Mouse (Mus musculus): ENCODE results near the gene Slc4a1ap. TPM values are rescaled to one million over a fixed set of nuclear protein-coding genes. Genes with fewer than 3 reads are reported as not detected.
A peak's percentile ranks its signal among the peaks of the same experiment; 100 is the strongest.

Slc4a1ap gene
- polyA plus RNA-seq, 1 experiment: not detected

DNA sequence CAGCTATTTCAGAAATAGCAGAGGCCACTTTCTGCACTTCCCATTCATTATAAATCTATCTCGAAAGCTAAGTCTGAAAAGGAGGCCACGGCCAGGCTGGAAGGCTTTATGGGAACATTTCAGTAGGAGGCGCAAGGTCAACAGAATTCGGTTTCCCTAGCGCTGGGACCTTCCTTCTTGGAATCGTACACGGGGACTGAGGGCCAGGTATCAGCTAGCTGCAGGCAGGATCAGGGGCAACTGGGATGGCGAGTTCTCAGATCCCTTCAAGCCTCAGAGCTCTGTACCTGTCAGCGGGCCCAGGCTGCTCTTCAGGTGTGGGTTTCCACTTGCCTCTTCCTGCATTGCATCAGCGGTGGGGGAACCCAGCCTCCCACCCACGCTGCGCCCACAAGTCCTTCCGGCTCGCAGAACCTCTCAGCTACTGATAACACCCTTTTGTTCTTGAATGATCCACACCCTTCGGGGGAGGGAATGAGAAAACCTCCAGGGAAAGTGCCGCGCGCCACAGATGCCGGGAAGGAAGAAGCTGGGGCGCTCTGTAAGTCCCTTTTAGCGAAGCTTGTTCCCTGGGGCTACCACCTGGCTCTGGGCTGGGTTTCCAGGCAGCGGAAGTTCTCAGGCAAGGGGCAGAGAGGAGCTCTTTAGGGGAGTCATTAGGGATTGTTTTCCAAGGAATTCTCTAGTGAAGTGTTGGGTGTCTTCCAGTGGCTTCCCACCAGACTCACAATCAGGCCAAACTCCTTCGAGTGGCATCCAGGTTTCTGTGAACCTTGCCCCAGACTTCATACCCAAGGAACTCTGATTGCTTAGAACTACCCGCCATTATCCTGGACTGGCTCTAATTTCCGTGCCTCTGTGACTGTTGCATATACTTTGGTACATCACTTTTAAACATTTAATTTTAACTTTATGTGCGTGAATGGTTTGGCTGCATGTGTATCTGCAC lies 70.0 kb downstream of the Slc4a1ap start, which contains the start of gene Mrpl33:
Mrpl33 (plus strand) TSS at position 455 of the 949 bp plus-strand sequence.
- TF ChIP-seq CTCF (IDR thresholded peaks at IDR 0.05; ENCODE audit: insufficient read depth, low read depth, low read length): no peak
- no peak for TF ChIP-seq POLR2A (IDR thresholded peaks at IDR 0.05; ENCODE audit: insufficient read depth, low read depth, low read length)
- Histone ChIP-seq H3K27ac (ENCODE audit: insufficient read depth, low read depth, low read length) (peak within 1 kb of the TSS; percentile 83), H3K4me1 (ENCODE audit: control insufficient read depth, insufficient read depth, low read length) (peaks cover 13% of the 10 kb centered on the region), H3K4me3 (ENCODE audit: insufficient read depth, low read depth, low read length) (peak within 1 kb of the TSS; percentile 33)
- 10% methylated on average over 26 of the region's 26 CpGs for WGBS

DNA sequence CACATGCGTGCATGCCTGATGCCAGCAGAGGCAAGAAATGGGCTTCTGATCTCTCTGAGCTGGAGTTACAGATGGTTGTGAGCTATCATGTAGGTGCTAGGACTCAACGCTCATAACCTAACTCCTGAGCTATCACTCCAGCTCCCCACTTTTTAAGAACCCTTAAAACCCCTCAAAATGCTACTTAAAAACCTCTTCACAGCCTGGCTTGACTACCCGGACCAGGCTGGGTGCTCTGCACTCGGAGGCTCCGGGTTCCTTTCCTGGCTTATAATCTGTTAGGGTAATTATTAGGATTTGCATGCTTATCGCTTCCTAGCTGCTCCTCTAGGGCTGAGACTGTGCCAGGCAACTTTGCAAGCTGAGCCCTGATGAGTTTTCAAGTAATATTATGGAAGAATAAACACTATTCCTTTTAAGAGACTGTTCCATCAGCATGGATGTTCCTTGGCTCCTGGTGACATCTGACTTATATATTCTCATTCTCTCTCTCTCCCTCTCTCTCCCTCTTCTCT lies 70.7 kb downstream of the Slc4a1ap start:
- Histone ChIP-seq H3K4me3 (ENCODE audit: insufficient read depth, low read depth, low read length) (no peak overlapping the region), H3K4me1 (ENCODE audit: control insufficient read depth, insufficient read depth, low read length) (peaks cover 16% of the 10 kb centered on the region), H3K27ac (ENCODE audit: insufficient read depth, low read depth, low read length) (peak overlapping the region; percentile 83; the same call in 1 of the 2 replicates)
- WGBS: 46% methylated on average over 6 of the region's 6 CpGs
- TF ChIP-seq CTCF (IDR thresholded peaks at IDR 0.05; ENCODE audit: insufficient read depth, low read depth, low read length): no peak
- no peak for TF ChIP-seq POLR2A (IDR thresholded peaks at IDR 0.05; ENCODE audit: insufficient read depth, low read depth, low read length)

DNA sequence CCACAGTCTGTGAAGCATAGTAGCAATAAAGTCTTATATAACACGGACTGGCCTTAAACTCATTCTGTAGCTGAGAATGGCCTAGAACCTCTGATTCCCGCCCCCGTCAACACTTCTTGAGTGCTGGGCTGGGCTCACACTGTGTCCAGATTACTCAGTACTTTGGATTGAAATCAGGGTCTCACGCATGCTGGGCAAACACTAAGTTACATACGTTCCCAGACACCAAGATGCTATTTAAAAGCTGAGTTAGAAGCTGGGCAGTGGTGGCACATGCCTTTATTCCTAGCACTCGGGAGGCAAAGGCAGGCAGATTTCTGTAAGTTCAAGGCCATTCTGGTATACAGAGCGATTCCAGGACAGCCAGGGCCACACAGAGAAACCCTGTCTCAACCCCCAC lies 71.3 kb downstream of the Slc4a1ap start:
- WGBS: 84% methylated on average over 7 of the region's 7 CpGs
- TF ChIP-seq POLR2A (IDR thresholded peaks at IDR 0.05; ENCODE audit: insufficient read depth, low read depth, low read length) (no peak), CTCF (IDR thresholded peaks at IDR 0.05; ENCODE audit: insufficient read depth, low read depth, low read length) (no peak)
- peak overlapping the region; percentile 61; the same call in 1 of the 2 replicates for H3K27ac ChIP-seq (ENCODE audit: insufficient read depth, low read depth, low read length)
- peaks cover 17% of the 10 kb centered on the region for H3K4me1 ChIP-seq (ENCODE audit: control insufficient read depth, insufficient read depth, low read length)
- no peak overlapping the region for H3K4me3 ChIP-seq (ENCODE audit: insufficient read depth, low read depth, low read length)

DNA sequence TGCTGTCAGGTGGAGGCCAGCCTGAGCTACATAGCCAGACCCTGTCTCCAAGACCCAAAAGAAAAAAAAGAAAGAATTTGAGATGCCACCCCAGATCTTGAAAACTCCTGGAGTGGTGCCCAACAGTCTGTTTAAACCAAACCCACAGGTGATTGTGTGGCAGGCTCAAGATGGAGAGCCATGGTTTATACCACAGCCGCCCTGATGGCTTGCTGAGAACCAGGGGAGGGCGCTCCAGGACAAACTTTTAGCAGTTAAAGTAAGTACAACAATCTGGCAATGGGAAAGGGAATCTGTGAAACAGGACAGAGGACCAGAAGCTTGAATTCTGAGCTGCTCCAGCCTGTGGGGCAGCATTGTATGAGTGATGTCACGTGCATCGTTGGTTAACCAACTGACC lies 71.8 kb downstream of the Slc4a1ap start:
- no peak overlapping the region for H3K4me3 ChIP-seq (ENCODE audit: insufficient read depth, low read depth, low read length)
- TF ChIP-seq CTCF (IDR thresholded peaks at IDR 0.05; ENCODE audit: insufficient read depth, low read depth, low read length) (no peak; the same call in 1 of the 2 replicates), POLR2A (IDR thresholded peaks at IDR 0.05; ENCODE audit: insufficient read depth, low read depth, low read length) (no peak)
- no peak overlapping the region for H3K27ac ChIP-seq (ENCODE audit: insufficient read depth, low read depth, low read length)
- peaks cover 17% of the 10 kb centered on the region for H3K4me1 ChIP-seq (ENCODE audit: control insufficient read depth, insufficient read depth, low read length)
- 72% methylated on average over 4 of the region's 4 CpGs for WGBS

DNA sequence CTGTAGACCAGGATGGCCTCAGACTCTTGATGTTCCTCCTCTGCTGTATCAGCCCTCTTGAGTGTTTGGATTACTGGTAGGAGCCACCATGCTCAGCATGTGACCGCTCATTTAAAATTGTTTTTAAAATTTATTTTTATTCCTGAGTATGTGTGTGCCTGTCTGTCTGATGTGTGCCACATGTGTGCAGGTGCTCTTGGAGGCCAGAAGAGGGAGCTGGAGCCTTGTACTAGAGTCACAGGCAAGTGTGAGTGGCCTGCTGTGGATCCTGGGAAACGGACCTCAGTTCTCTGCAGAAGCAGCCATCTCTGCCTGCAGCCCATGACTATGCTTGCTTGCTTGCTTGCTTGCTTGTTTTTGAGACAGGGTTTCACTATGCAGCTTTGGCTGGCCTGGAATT lies 72.4 kb downstream of the Slc4a1ap start:
- WGBS: 83% methylated on average over 2 of the region's 2 CpGs
- Histone ChIP-seq H3K4me3 (ENCODE audit: insufficient read depth, low read depth, low read length) (no peak overlapping the region), H3K27ac (ENCODE audit: insufficient read depth, low read depth, low read length) (no peak overlapping the region), H3K4me1 (ENCODE audit: control insufficient read depth, insufficient read depth, low read length) (peaks cover 17% of the 10 kb centered on the region)
- TF ChIP-seq CTCF (IDR thresholded peaks at IDR 0.05; ENCODE audit: insufficient read depth, low read depth, low read length) (no peak), POLR2A (IDR thresholded peaks at IDR 0.05; ENCODE audit: insufficient read depth, low read depth, low read length) (no peak)

DNA sequence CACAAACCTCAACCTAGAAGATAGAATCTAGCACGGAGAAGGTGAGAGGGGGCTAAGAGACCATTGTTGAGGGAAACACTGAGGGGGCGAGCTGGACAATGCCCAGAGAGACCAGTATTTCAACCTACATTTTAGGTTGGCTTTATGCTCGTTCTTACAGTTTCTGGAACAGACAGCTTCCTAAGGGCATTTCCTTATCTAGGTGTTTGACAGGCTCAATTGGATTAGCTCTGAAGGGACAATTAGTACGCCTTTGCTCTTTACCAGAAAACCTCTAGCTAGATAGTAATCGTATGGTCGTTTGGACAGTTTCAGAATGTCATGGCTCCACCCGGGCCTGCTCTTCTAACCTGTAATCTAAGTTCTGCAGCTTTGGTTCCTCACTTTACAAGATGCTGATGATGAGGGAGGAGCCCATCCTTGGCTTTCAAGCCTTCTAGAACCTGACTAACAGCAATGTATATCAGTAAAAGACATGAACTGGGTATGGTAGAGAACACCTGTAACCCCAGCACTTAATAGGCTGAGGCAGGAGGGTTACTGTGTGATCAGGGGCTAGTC lies 74.4 kb downstream of the Slc4a1ap start:
- no peak overlapping the region for H3K4me3 ChIP-seq (ENCODE audit: insufficient read depth, low read depth, low read length)
- H3K4me1 ChIP-seq (ENCODE audit: control insufficient read depth, insufficient read depth, low read length): peaks cover 13% of the 10 kb centered on the region
- H3K27ac ChIP-seq (ENCODE audit: insufficient read depth, low read depth, low read length): no peak overlapping the region
- TF ChIP-seq CTCF (IDR thresholded peaks at IDR 0.05; ENCODE audit: insufficient read depth, low read depth, low read length): no peak
- no peak for TF ChIP-seq POLR2A (IDR thresholded peaks at IDR 0.05; ENCODE audit: insufficient read depth, low read depth, low read length)
- WGBS: 91% methylated on average over 7 of the region's 7 CpGs

DNA sequence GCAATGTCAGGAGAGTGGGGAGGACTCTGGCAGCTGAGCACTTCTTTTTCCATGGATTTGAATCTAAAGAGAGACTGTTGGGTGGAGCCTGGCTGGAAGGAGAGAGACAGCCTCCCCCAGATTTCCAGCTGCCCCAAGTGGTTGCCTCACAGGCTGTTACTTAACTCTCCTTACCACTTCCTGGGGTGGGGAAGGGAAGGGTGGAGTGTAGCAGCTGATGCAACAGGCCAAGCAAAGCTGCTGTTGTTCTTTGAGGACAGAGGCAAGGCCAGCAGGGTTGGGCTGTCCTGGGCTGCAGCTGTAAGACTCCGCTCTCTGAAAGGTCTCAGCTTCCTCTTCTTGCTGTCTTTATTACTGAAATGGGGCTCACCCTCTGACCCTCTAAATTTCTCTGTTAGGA lies 75.6 kb downstream of the Slc4a1ap start:
- WGBS: 88% methylated on average over 1 of the region's 1 CpGs
- Histone ChIP-seq H3K4me1 (ENCODE audit: control insufficient read depth, insufficient read depth, low read length) (peaks cover 5% of the 10 kb centered on the region), H3K4me3 (ENCODE audit: insufficient read depth, low read depth, low read length) (no peak overlapping the region), H3K27ac (ENCODE audit: insufficient read depth, low read depth, low read length) (peak overlapping the region; percentile 16; the same call in 1 of the 2 replicates)
- no peak for TF ChIP-seq POLR2A (IDR thresholded peaks at IDR 0.05; ENCODE audit: insufficient read depth, low read depth, low read length)
- no peak for TF ChIP-seq CTCF (IDR thresholded peaks at IDR 0.05; ENCODE audit: insufficient read depth, low read depth, low read length)

DNA sequence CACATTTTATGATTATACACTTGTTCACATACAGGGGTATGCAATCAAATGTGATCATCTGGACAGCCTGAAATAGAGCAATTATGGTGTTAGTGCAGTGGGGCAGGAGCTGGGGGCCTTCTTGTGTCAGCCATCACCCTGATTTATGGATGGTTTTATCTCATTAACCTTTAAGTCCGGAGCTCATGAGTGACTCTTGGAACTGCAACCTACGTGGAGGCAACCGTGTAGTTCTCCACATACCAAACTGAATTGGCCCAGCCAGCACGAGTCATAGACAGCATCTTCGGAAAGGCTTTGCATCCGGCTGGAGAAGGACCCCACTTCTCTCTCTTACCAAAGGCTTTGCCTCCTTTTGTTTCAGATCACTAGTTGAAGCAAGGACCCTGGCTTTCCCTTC lies 77.0 kb downstream of the Slc4a1ap start:
- WGBS: 84% methylated on average over 6 of the region's 6 CpGs
- peaks cover 5% of the 10 kb centered on the region for H3K4me1 ChIP-seq (ENCODE audit: control insufficient read depth, insufficient read depth, low read length)
- no peak overlapping the region for H3K4me3 ChIP-seq (ENCODE audit: insufficient read depth, low read depth, low read length)
- H3K27ac ChIP-seq (ENCODE audit: insufficient read depth, low read depth, low read length): no peak overlapping the region
- no peak for TF ChIP-seq CTCF (IDR thresholded peaks at IDR 0.05; ENCODE audit: insufficient read depth, low read depth, low read length)
- no peak for TF ChIP-seq POLR2A (IDR thresholded peaks at IDR 0.05; ENCODE audit: insufficient read depth, low read depth, low read length)

DNA sequence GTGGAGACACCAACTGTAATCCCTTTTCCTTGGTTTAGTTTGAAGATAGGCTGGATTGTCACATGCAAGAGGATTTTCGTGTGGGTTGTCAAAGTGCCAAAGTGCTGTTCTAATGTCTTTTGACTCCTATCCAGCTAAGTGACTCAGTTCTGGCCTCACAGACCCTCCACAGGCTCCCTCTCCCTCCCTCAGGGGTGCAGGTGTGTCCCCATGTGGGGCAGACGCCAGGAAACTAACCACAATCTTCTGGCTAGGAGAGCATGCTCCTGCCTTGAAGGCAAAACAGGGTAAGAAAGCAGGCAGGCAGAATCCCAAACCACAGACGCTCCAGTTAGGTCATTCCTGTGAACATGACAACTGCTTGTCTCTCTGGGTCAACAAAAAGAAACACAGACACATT lies 79.4 kb downstream of the Slc4a1ap start:
- 57% methylated on average over 3 of the region's 3 CpGs for WGBS
- Histone ChIP-seq H3K4me3 (ENCODE audit: insufficient read depth, low read depth, low read length) (no peak overlapping the region), H3K4me1 (ENCODE audit: control insufficient read depth, insufficient read depth, low read length) (peaks cover 5% of the 10 kb centered on the region), H3K27ac (ENCODE audit: insufficient read depth, low read depth, low read length) (no peak overlapping the region)
- TF ChIP-seq CTCF (IDR thresholded peaks at IDR 0.05; ENCODE audit: insufficient read depth, low read depth, low read length): no peak
- no peak for TF ChIP-seq POLR2A (IDR thresholded peaks at IDR 0.05; ENCODE audit: insufficient read depth, low read depth, low read length)

Other genes starting within 250 kb of the Slc4a1ap start
- gene Ift172, start 235.9 kb upstream of the Slc4a1ap start, polyA plus RNA-seq (2012; ENCODE audit: insufficient read depth, insufficient read length, low replicate concordance, missing spikeins): not detected in 2 replicates
- gene Fndc4, start 230.9 kb upstream of the Slc4a1ap start, polyA plus RNA-seq (2012; ENCODE audit: insufficient read depth, insufficient read length, low replicate concordance, missing spikeins): not detected in 2 replicates
- gene Gckr, start 229.6 kb upstream of the Slc4a1ap start, polyA plus RNA-seq (2012; ENCODE audit: insufficient read depth, insufficient read length, low replicate concordance, missing spikeins): not detected in 2 replicates
- not detected in 2 replicates for gene Zfp512, start 74.6 kb upstream of the Slc4a1ap start, polyA plus RNA-seq (2012; ENCODE audit: insufficient read depth, insufficient read length, low replicate concordance, missing spikeins)
- gene 4930548H24Rik, start 41.3 kb upstream of the Slc4a1ap start, polyA plus RNA-seq (2012; ENCODE audit: insufficient read depth, insufficient read length, low replicate concordance, missing spikeins): not detected in 2 replicates
- not detected in 2 replicates for gene Gpn1, start 32.3 kb upstream of the Slc4a1ap start, polyA plus RNA-seq (2012; ENCODE audit: insufficient read depth, insufficient read length, low replicate concordance, missing spikeins)
- not detected in 2 replicates for gene Supt7l, start 812 bp downstream of the Slc4a1ap start, polyA plus RNA-seq (2012; ENCODE audit: insufficient read depth, insufficient read length, low replicate concordance, missing spikeins)
- not detected in 2 replicates for gene Mrpl33, start 69.9 kb downstream of the Slc4a1ap start, polyA plus RNA-seq (2012; ENCODE audit: insufficient read depth, insufficient read length, low replicate concordance, missing spikeins)
- gene Rbks, start 170.6 kb downstream of the Slc4a1ap start, polyA plus RNA-seq (2012; ENCODE audit: insufficient read depth, insufficient read length, low replicate concordance, missing spikeins): not detected in 2 replicates
- not detected in 2 replicates for gene Babam2, start 170.7 kb downstream of the Slc4a1ap start, polyA plus RNA-seq (2012; ENCODE audit: insufficient read depth, insufficient read length, low replicate concordance, missing spikeins)